Comparison of ENCODE assay signal across 10 mouse cellular contexts in genomic region chr2:143536485-143536884, GRCm38 (mm10). TPM values are rescaled to one million over a fixed set of nuclear protein-coding genes. Genes with fewer than 3 reads are reported as not detected.
DNase-seq lines count a peak whose midpoint lies in the region; ATAC-seq and TF ChIP-seq lines count a peak whose summit lies in the region.
"Had no signal": no experiment of that assay in that cellular context is flagged by ENCODE, and none has a peak within 500 bp of the region (broad histone marks: within the 10 kb centered on the region; RNA-seq: fewer than 3 reads in every experiment).

No protein-coding gene starts in this region.

- peak; percentile 34; the same call in 1 of the 2 replicates for ATAC-seq in G1E (ENCODE audit: extremely low read depth, insufficient number of reproducible peaks, low FRiP score, poor library complexity, severe bottlenecking)

- intact Hi-C loops in left cerebral cortex, postnatal 4 days (cut with DNase I), result no loop called here
- intact Hi-C loops in left cerebral cortex, postnatal 25 days (cut with DNase I), result no loop called here

- H3K27ac ChIP-seq in layer of hippocampus, adult 2 months, result no peak overlapping the region
- H3K27ac ChIP-seq: hindbrain, embryonic 15.5 days; midbrain, embryonic 12.5 days had no signal

- H3K9me3 ChIP-seq in G1E (replicated peaks), result peaks cover 10% of the 10 kb centered on the region
- H3K9me3 ChIP-seq: hindbrain, embryonic 15.5 days; midbrain, embryonic 12.5 days had no signal

- no peak for TF ChIP-seq CTCF in G1E (IDR thresholded peaks at IDR 0.05; ENCODE audit: low read depth, low read length)
- TF ChIP-seq CTCF in layer of hippocampus, adult 2 months (conservative IDR thresholded peaks at IDR 0.05), result no peak

- no peaks in the 10 kb centered on the region for H3K4me1 ChIP-seq in G1E (ENCODE audit: insufficient read depth, low read depth, low read length)
- H3K4me1 ChIP-seq: hindbrain, embryonic 15.5 days; midbrain, embryonic 12.5 days had no signal

- H3K4me3 ChIP-seq in G1E (ENCODE audit: low read depth, low read length), result no peak overlapping the region
- H3K4me3 ChIP-seq in layer of hippocampus, adult 2 months, result no peak overlapping the region
- H3K4me3 ChIP-seq: hindbrain, embryonic 15.5 days; midbrain, embryonic 12.5 days had no signal

- H3K27me3 ChIP-seq in G1E (ENCODE audit: insufficient read depth, low read length), result no peaks in the 10 kb centered on the region
- H3K27me3 ChIP-seq: midbrain, embryonic 12.5 days had no signal

- peak; percentile 4 for DNase-seq in left cerebral cortex, postnatal 4 days
- no peak for DNase-seq in left cerebral cortex, postnatal 25 days (ENCODE audit: low spot score in 2 of 2)
- DNase-seq in G1E (ENCODE audit: low spot score), result no peak
- peak; percentile 71 for DNase-seq in adrenal gland, postnatal 25 days
- DNase-seq in kidney, postnatal 4 days, result peak; percentile 87 to 88
- DNase-seq in urinary bladder, postnatal 10 days (ENCODE audit: low spot score), result no peak
- no peak for DNase-seq in gastrocnemius, adult 8-10 months (ENCODE audit: low spot score in 2 of 2)
- no peak for DNase-seq in layer of hippocampus, adult 2 months (ENCODE audit: low spot score in 2 of 2)

- no peaks in the 10 kb centered on the region for H3K36me3 ChIP-seq in G1E (replicated peaks)
- H3K36me3 ChIP-seq: hindbrain, embryonic 15.5 days; midbrain, embryonic 12.5 days had no signal

RNA-seq across cellular contexts. Expression of gene Pcsk2, which starts 9.5 kb away (rescaled TPM):
- total RNA-seq in left cerebral cortex, postnatal 4 days (2021), result 10 to 100 TPM; 88.0 to 94.7 TPM
- total RNA-seq in left cerebral cortex, postnatal 25 days (2021), result 100 to 1,000 TPM; 268 to 275 TPM
- total RNA-seq in G1E (2014; fragmentation: Nextera tagmentation) (0.15 TPM in 1 of 2 replicates, not detected in the other), G1E (2017) (0.06 and 0.27 TPM in 2 replicates)
- polyA plus RNA-seq in G1E (2012), result not detected in 2 replicates
- total RNA-seq in adrenal gland, postnatal 25 days (2021), result 4.0 and 5.6 TPM in 2 replicates
- total RNA-seq in gastrocnemius, adult 8-10 months (2022), result under 1 TPM in 2 of 4 experiments, not detected in 2; 0.05 to 0.07 TPM
- 100 to 1,000 TPM; 168 to 172 TPM for total RNA-seq in layer of hippocampus, adult 2 months (2021)

Comparison
In these comparisons a context has a peak if more than half of its experiments do, and no peak if none do; other contexts are left out.
1. DNase-seq: peak in left cerebral cortex, postnatal 4 days (single experiment), adrenal gland, postnatal 25 days (single experiment) and kidney, postnatal 4 days (2 of 2); none in left cerebral cortex, postnatal 25 days (0 of 2), G1E (single experiment), urinary bladder, postnatal 10 days (single experiment), gastrocnemius, adult 8-10 months (0 of 2) and layer of hippocampus, adult 2 months (0 of 2).
2. RNA of gene Pcsk2, which starts 9.5 kb away (total RNA-seq): 268 to 275 TPM in left cerebral cortex, postnatal 25 days, 168 to 172 TPM in layer of hippocampus, adult 2 months and 88.0 to 94.7 TPM in left cerebral cortex, postnatal 4 days; 4.0 to 5.6 TPM in adrenal gland, postnatal 25 days, 0.06 to 0.27 TPM in G1E and 0.05 to 0.07 TPM in gastrocnemius, adult 8-10 months; every median in the first group is over 10 times any median in the second.